Mouse (Mus musculus) gastrocnemius, adult 2 months (tissue): ENCODE measurements around the gene Cym. TPM values are rescaled to one million over a fixed set of nuclear protein-coding genes. Genes with fewer than 3 reads are reported as not detected.
A peak's percentile ranks its signal among the peaks of the same experiment; 100 is the strongest.

Source experiments
- DNase-seq: peaks from one replicate; pipeline ENCODE4 v3.0.0; 2022
- H3K27ac ChIP-seq: fragments of 200-600 bp; 2 replicates; pipeline ENCODE4 v1.8.1; 2022; ENCODE audit warnings: mild to moderate bottlenecking
- H3K4me3 ChIP-seq: fragments of 200-600 bp; 2 replicates; pipeline ENCODE4 v1.8.1; 2022; ENCODE audit warnings: mild to moderate bottlenecking, moderate library complexity
- CTCF ChIP-seq: fragments of 200-600 bp; IDR thresholded peaks from 2 replicates; pipeline ENCODE4 v1.8.1; 2022; ENCODE audit warnings: antibody characterized with exemption, mild to moderate bottlenecking, moderate library complexity
- intact Hi-C: fragments of 180-260 bp; cut with DNase I; formaldehyde crosslinking; loops from one replicate; pipeline ENCODE4 v1.15.1; 2025
- long read RNA-seq, 2 experiments: library from polyadenylated mRNA; stranded (forward); transcript quantifications; one replicate each; pipeline ENCODE4 v2.0.0; 2021
- total RNA-seq, 2 experiments: library from RNA; stranded (reverse); gene quantifications; 2 replicates each; pipeline ENCODE4 v1.2.3; 2021

Cym gene
- total RNA-seq, result not detected
- long read RNA-seq, experiment 1, result 0 reads
- long read RNA-seq, experiment 2, result 0 reads

GRCm38 (mm10) chr3:107221608-107222007, at the start of gene Cym:
TSS of gene Cym (minus strand) at chr3:107221732.
- no peak for TF ChIP-seq CTCF

GRCm38 (mm10) chr3:107266814-107267345, 45.3 kb upstream of the Cym start:
- DNase-seq, result no peak
- Histone ChIP-seq H3K4me3 (no peak overlapping the region), H3K27ac (no peak overlapping the region)
- intact Hi-C loops, result no loop called here
- TF ChIP-seq CTCF, result no peak

More at GRCm38 (mm10) chr3:107221608-107222007, at the start of gene Cym:
- Histone ChIP-seq H3K27ac (no peak within 1 kb of the TSS), H3K4me3 (no peak within 1 kb of the TSS)
- intact Hi-C loops, result no loop called here
- DNase-seq, result no peak

DNA sequence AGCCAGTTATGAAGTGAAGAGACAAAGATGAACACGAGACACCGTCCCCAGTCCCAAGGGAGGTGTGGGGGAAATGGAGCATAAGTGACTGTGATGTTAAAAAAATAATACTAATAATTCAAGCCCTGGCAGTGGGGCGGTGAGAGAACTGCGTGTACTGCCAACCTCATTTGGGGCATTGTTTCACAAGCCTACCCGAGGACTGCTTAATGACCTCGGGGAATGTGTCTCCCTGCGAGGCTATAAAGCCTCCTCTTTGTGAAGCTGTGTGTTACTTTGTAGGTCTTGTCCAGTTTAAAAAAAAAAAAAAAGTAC, 40.3 kb upstream of the Cym start:
- Histone ChIP-seq H3K27ac (peak overlapping the region; percentile 63), H3K4me3 (no peak overlapping the region)
- peak; percentile 46 for DNase-seq
- TF ChIP-seq CTCF, result no peak
- intact Hi-C loops, result no loop called here

- TF ChIP-seq CTCF, result no peak
- H3K4me3 ChIP-seq, result no peak overlapping the region
- DNase-seq, result peak; percentile 60
- intact Hi-C loops, result no loop called here
- H3K27ac ChIP-seq, result peak overlapping the region; percentile 63
These were observed 39.7 kb upstream of the Cym start for GRCm38 (mm10) chr3:107260956-107261850.

- TF ChIP-seq CTCF, result no peak
- no peak overlapping the region for H3K4me3 ChIP-seq
- intact Hi-C loops, result no loop called here
- H3K27ac ChIP-seq, result peak overlapping the region; percentile 48; the same call in 1 of the 2 replicates
- no peak for DNase-seq
These were observed 36.4 kb upstream of the Cym start for GRCm38 (mm10) chr3:107257924-107258323.

GRCm38 (mm10) chr3:107256724-107257123, 35.2 kb upstream of the Cym start:
- TF ChIP-seq CTCF, result no peak
- peak; percentile 50 for DNase-seq
- intact Hi-C loops, result no loop called here
- no peak overlapping the region for H3K27ac ChIP-seq
- no peak overlapping the region for H3K4me3 ChIP-seq

DNA sequence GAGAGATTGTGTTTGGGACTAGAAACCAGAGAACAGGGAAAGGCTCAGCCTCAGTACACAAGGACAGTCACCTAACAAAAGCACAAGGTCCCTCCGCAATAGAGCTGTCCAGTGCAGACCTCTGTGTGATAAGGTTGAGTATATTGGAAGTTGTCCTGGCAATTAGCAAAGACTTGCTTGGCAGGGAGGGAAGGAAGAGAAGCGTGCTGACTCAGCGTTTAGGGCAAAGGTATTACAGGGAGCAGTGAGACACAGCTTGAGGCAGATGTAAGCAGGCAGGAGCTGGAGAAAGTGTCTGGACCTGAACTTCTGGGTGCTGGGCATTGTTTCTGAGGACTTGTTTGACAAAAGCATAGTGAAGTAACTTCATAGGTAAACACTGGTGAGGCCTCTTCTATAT, 34.5 kb upstream of the Cym start:
- H3K4me3 ChIP-seq, result no peak overlapping the region
- intact Hi-C loops, result no loop called here
- no peak for TF ChIP-seq CTCF
- no peak overlapping the region for H3K27ac ChIP-seq
- no peak for DNase-seq

DNA sequence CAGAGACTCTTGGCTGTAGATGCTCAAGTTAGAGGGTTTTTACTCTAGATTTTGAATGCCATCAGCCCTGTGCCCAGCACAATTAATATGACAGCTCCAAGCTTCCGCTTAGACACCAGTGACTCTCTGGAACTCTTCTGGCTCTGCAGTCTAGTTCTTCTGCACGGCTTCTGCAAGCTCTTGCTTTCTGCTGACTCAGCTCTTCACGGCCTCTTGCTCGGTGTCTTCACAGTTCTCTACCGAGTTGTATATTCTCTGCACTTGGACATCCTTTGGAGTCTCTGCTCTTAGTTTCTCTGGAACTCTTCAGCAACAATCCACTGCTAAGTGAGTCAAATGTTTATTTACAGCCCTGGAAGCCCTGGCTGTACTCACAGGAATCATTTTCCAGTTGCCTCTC, 32.4 kb upstream of the Cym start:
- H3K4me3 ChIP-seq, result no peak overlapping the region
- no peak overlapping the region for H3K27ac ChIP-seq
- DNase-seq, result no peak
- TF ChIP-seq CTCF, result no peak
- intact Hi-C loops, result no loop called here

- intact Hi-C loops, result no loop called here
- H3K27ac ChIP-seq, result peak overlapping the region; percentile 8; the same call in 1 of the 2 replicates
- no peak for TF ChIP-seq CTCF
- no peak for DNase-seq
- H3K4me3 ChIP-seq, result no peak overlapping the region
These were observed 30.5 kb upstream of the Cym start for GRCm38 (mm10) chr3:107252035-107252434.

DNA sequence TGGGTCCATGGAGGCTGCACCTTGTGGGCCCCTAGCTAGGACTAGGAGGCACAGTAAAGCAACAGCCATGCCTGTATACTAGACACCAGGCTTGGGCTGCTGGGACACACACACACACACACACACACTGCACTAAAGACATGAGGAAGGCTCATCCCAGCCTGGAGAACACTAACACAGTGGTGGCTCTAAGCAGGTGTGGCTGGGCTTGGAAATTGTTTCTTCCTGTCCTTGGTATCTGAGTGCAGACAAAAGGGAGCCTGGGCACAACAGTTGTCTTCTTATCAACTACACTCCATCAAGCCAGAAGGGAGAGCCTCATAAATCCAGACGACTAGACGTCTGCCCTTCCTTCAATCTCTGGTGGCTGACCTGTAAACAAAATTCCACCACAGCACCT, 28.8 kb upstream of the Cym start:
- DNase-seq, result no peak
- TF ChIP-seq CTCF, result no peak
- Histone ChIP-seq H3K27ac (no peak overlapping the region), H3K4me3 (no peak overlapping the region)
- intact Hi-C loops, result no loop called here

- TF ChIP-seq CTCF, result no peak
- H3K4me3 ChIP-seq, result no peak overlapping the region
- intact Hi-C loops, result no loop called here
These were observed 27.5 kb upstream of the Cym start for GRCm38 (mm10) chr3:107249042-107249441.

DNA sequence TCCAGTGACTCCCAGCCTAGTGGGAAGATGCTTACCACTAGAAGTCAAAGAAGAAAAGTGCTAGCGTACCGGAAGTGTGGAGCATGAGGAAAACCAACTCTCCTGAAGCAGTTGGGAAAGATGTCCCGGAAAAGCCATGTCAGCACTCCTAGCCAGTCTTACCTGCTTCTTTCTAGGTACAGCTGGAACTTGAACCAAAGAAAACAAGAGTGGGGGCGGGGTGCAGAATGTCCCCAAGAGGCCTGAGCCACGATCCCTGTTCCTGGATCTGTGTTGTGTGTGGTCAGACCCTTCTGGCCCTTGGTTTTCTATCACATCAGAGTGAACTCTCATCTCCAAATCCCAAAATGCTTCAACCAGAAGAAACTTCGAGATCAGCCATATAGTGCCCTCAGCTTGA, 25.3 kb upstream of the Cym start:
- Histone ChIP-seq H3K4me3 (no peak overlapping the region), H3K27ac (no peak overlapping the region)
- no peak for DNase-seq
- TF ChIP-seq CTCF, result no peak
- intact Hi-C loops, result no loop called here

More at GRCm38 (mm10) chr3:107249042-107249441, 27.5 kb upstream of the Cym start:
- no peak for DNase-seq
- no peak overlapping the region for H3K27ac ChIP-seq

GRCm38 (mm10) chr3:107241389-107242094, 20.0 kb upstream of the Cym start:
- TF ChIP-seq CTCF, result no peak
- Histone ChIP-seq H3K4me3 (no peak overlapping the region), H3K27ac (no peak overlapping the region)
- intact Hi-C loops, result no loop called here
- DNase-seq, result no peak
